Mouse (Mus musculus) thymus, postnatal 36 days (tissue): ENCODE data around the gene Atg4c.
A peak's percentile ranks its signal among the peaks of the same experiment; 100 is the strongest.

Experiments
- DNase-seq, 2 experiments: peaks; one replicate each; pipeline ENCODE4 v3.0.0; 2022; ENCODE audit warnings: mixed read lengths in 2 of 2

The Atg4c gene

GRCm38 (mm10) chr4:99193810-99194582 is at the start of gene Atg4c:
TSS of gene Atg4c (plus strand) at chr4:99193934.
- peak; percentile 63 to 72 for DNase-seq

GRCm38 (mm10) chr4:99151434-99151833 is 42.3 kb upstream of the Atg4c start:
- no peak for DNase-seq

GRCm38 (mm10) chr4:99151885-99152558 is 41.7 kb upstream of the Atg4c start:
- no peak for DNase-seq

GRCm38 (mm10) chr4:99156641-99157307 is 37.0 kb upstream of the Atg4c start:
- no peak for DNase-seq

GRCm38 (mm10) chr4:99158495-99158894 is 35.2 kb upstream of the Atg4c start:
- DNase-seq: no peak

- DNase-seq: no peak
Observed at GRCm38 (mm10) chr4:99160414-99160813, 33.3 kb upstream of the Atg4c start.

- DNase-seq: no peak
Observed at GRCm38 (mm10) chr4:99160899-99161298, 32.8 kb upstream of the Atg4c start.

GRCm38 (mm10) chr4:99161457-99161971 is 32.2 kb upstream of the Atg4c start:
- DNase-seq: no peak

- DNase-seq: no peak
Observed at GRCm38 (mm10) chr4:99163001-99163400, 30.7 kb upstream of the Atg4c start.

GRCm38 (mm10) chr4:99163547-99163946 is 30.2 kb upstream of the Atg4c start:
- DNase-seq: no peak

GRCm38 (mm10) chr4:99168869-99169268 is 24.9 kb upstream of the Atg4c start:
- no peak for DNase-seq

GRCm38 (mm10) chr4:99174265-99174664 is 19.5 kb upstream of the Atg4c start:
- DNase-seq: no peak

GRCm38 (mm10) chr4:99176841-99177240 is 16.9 kb upstream of the Atg4c start:
- DNase-seq: no peak

GRCm38 (mm10) chr4:99177255-99177654 is 16.5 kb upstream of the Atg4c start:
- no peak for DNase-seq

GRCm38 (mm10) chr4:99178851-99179250 is 14.9 kb upstream of the Atg4c start:
- DNase-seq: no peak

GRCm38 (mm10) chr4:99179446-99180120 is 14.2 kb upstream of the Atg4c start:
- DNase-seq: no peak

- no peak for DNase-seq
Observed at GRCm38 (mm10) chr4:99180921-99181320, 12.8 kb upstream of the Atg4c start.

GRCm38 (mm10) chr4:99181739-99182419 is 11.9 kb upstream of the Atg4c start:
- no peak for DNase-seq

GRCm38 (mm10) chr4:99182660-99183431 is 10.9 kb upstream of the Atg4c start:
- no peak for DNase-seq

GRCm38 (mm10) chr4:99184678-99185077 is 9.1 kb upstream of the Atg4c start:
- no peak for DNase-seq

- DNase-seq: no peak
Observed at GRCm38 (mm10) chr4:99185305-99185704, 8.4 kb upstream of the Atg4c start.
